21 mouse cellular contexts compared by ENCODE assay signal in genomic region chr19:47689592-47689991, GRCm38 (mm10). TPM values are rescaled to one million over a fixed set of nuclear protein-coding genes. Genes with fewer than 3 reads are reported as not detected.
"Had no signal": no experiment of that assay in that cellular context is flagged by ENCODE, and none has a peak within 500 bp of the region (broad histone marks: within the 10 kb centered on the region; RNA-seq: fewer than 3 reads in every experiment).

No protein-coding gene starts in this region.

- H3K27ac ChIP-seq: kidney, embryonic 15.5 days; left cerebral cortex, adult 2 months; liver, embryonic 13.5 days; neural tube, embryonic 13.5 days; stomach, embryonic 15.5 days had no signal

- ATAC-seq: midbrain, embryonic 16.5 days had no signal

- H3K36me3 ChIP-seq: kidney, embryonic 15.5 days; liver, embryonic 13.5 days; neural tube, embryonic 13.5 days; stomach, embryonic 15.5 days had no signal

- H3K4me1 ChIP-seq: stomach, embryonic 15.5 days had no signal

- H3K9me3 ChIP-seq: kidney, embryonic 15.5 days; liver, embryonic 13.5 days; megakaryocyte, embryonic 14.5 days; neural tube, embryonic 13.5 days; stomach, embryonic 15.5 days had no signal

- H3K9ac ChIP-seq: kidney, embryonic 15.5 days; liver, embryonic 13.5 days; neural tube, embryonic 13.5 days; stomach, embryonic 15.5 days had no signal

- DNase-seq: kidney, adult 11 months; kidney, adult 8-10 months; kidney, postnatal 10 days; layer of hippocampus, postnatal 36 days; liver, embryonic 13.5 days; lung, adult 2 months; lung, postnatal 14 days; lung, postnatal 4 days; retina, postnatal 1 day; right cerebral cortex, postnatal 25 days; spleen, adult 18-20 months; thymus, postnatal 36 days had no signal

- H3K4me2 ChIP-seq: kidney, embryonic 15.5 days; liver, embryonic 13.5 days; midbrain, embryonic 11.5 days; neural tube, embryonic 13.5 days; stomach, embryonic 15.5 days had no signal

- H3K27me3 ChIP-seq: kidney, embryonic 15.5 days; liver, embryonic 13.5 days; neural tube, embryonic 13.5 days; stomach, embryonic 15.5 days had no signal

- H3K4me3 ChIP-seq: kidney, embryonic 15.5 days; left cerebral cortex, adult 2 months; liver, embryonic 13.5 days; megakaryocyte, embryonic 14.5 days; myocyte; neural tube, embryonic 13.5 days had no signal

RNA-seq across cellular contexts. Expression of gene Col17a1, which starts 2.3 kb away (rescaled TPM):
- total RNA-seq: neutrophil, adult 5-6 weeks had no signal
